Mouse (Mus musculus): ENCODE data around the gene Serpina3n.
"Not testable (repeated sequence)": the region's sequence is repeated elsewhere in the genome, so short reads cannot be mapped to it uniquely, and the experiment has no call there.

DNA sequence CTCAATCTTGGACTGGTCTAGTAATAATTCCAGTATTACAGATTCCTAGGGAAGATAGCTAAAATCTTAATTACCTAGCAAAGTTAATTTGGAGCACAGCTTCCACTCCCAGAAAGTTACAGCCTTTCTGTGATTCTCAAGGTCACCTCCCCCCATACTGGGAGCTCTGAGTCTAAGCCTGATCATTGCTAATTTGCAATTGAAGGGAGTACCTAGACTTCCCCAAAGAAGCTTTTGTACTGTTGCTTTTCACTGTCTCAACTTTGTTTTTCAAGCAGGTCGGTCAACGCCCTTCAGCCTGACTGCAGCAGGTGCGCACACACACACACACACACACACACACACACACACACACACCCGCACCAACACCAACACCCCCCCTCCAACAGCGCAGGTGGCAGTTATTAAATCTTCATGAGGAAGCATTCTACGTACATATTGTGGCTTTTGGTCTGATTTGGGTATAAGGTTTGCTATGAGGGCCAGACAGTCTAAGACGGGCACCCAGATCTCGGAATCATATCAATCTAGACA is 25.4 kb upstream of the Serpina3n start:
- TF ChIP-seq CTCF (IDR thresholded peaks at IDR 0.05; ENCODE audit: low read depth, low read length); GATA1 (IDR thresholded peaks at IDR 0.05; ENCODE audit: borderline replicate concordance, low read length); POLR2AphosphoS5 (IDR thresholded peaks at IDR 0.05; ENCODE audit: insufficient replicate concordance, low read depth, low read length); TAL1 (conservative IDR thresholded peaks at IDR 0.05; ENCODE audit: low read depth, low read length); GATA2 (IDR thresholded peaks at IDR 0.05; ENCODE audit: borderline replicate concordance, low read depth, low read length): not testable (repeated sequence)
